Mouse (Mus musculus) small intestine, adult 2 months (tissue): Measurements from ENCODE around the gene Gpd1.

Source experiments
- CTCF ChIP-seq: fragments of 200-500 bp; IDR thresholded peaks from 2 replicates; pipeline ENCODE4 v1.5.1; 2012; ENCODE audit warnings: low read depth, mild to moderate bottlenecking, control low read depth, inconsistent platforms, low read length, moderate library complexity, mixed read lengths; ENCODE audit not compliant: insufficient replicate concordance, insufficient read length; ENCODE audit errors: extremely low read depth
- POLR2A ChIP-seq: fragments of 200-500 bp; IDR thresholded peaks from 2 replicates; pipeline ENCODE4 v1.6.1; 2012; ENCODE audit warnings: low read depth, mild to moderate bottlenecking, control low read depth, inconsistent platforms, low read length, moderate library complexity

DNA sequence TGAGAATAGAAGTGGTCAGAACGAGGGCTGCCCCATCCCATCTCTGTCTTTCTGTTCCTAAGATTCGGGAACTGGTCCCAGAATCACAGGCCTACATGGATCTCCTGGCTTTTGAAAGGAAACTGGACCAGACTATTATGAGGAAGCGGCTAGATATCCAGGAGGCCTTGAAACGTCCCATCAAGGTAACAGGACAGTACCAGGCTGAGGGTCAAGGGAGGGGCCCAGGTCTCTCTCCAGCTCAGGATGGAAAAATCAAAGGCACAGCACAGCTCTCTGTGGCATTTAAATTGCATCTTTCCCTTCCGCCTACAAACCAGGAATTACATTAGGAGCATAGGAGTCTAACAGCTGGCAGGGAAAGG lies 13.7 kb upstream of the Gpd1 start:
- TF ChIP-seq POLR2A = no peak
- no peak for TF ChIP-seq CTCF
